Mouse (Mus musculus): ENCODE results near the gene Vmn1r49.
"Not testable (repeated sequence)": the region's sequence is repeated elsewhere in the genome, so short reads cannot be mapped to it uniquely, and the experiment has no call there.

Gene Vmn1r49

DNA sequence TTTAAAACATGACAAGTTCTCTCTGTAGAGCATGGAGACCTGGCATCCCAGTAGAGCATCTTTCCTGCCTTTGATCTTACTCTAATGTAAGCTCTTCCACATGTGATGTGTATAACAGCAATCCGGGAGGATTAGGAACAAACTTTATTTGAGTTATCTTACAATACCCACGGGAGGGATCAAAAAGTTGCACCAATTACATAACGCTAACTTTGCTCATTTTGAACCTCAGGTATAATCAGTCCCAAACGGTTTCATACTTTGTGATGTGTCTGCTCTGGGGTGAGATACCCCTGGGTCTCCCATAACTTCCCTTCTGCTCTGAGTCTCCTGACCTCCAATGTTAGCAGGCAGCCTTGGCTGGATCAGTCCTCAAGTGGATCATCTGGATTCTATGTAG lies at the start of gene Vmn1r49:
Vmn1r49 (minus strand) TSS at position 101 of the 400 bp plus-strand sequence.
- DNase-seq (ENCODE audit: extremely low read depth, low read depth) = no peak

DNA sequence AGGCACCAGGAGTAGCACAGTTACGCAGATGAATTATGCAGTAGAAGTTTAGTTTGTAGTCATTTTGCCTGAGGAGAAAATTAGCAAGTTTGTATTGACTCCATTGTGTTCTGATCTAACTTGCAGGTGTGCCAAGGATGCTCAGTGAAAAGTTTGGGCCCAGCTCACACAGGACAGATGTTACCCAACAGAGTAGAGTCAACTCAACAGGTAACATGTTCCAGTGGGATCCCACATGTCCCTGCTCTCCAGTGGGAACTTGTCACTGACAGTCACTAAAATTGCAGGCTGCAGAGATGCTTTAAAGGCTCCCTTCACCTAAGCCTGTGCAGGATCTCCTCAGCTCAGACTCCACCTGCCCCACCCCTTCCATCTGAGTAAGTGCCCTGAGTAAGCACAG lies 44.0 kb upstream of the Vmn1r49 start, which contains the start of gene Vmn1r51:
Vmn1r51 (plus strand) TSS at position 301 of the 400 bp plus-strand sequence.
- DNase-seq (ENCODE audit: extremely low read depth, low read depth) = not testable (repeated sequence)

DNA sequence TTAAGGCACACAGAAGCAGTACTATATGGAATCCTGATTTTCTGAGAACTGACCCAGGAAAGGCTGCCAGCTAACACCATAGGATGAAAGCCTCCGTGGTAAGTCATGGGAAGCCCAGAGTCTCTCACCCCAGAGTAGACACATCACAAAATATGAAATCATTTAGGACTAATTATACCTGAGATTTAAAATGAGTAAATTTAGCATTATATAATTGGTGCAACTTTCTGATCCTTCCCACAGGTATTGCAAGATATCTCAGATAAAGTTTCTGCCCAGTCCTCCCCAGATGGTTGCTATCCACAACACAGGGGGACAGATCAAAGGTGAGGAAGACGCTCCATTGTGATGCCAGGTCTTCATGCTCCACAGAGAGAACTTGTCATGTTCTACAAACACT lies 22.8 kb upstream of the Vmn1r49 start, which contains the start of gene Vmn1r50:
Vmn1r50 (plus strand) TSS at position 301 of the 400 bp plus-strand sequence.
- DNase-seq (ENCODE audit: extremely low read depth, low read depth) = no peak

DNA sequence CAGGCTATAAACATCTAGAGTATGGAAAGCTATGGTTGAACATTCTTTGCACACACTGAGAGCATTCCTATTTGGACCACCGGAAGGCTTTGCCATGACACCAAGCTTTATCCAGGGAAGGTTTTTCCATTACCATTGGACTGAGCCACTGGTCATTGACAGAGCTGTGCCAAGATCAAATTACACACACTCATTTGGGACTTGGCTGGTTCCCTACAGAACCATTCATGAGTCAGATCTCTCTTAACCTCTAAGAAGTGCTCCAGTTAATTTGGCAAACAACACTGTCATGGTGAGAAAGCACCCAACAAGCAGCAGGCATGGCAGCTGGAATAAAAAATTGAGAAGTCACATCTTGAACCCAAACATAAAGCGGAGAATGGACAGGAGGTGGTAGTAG lies 22.3 kb upstream of the Vmn1r49 start:
- DNase-seq (ENCODE audit: extremely low read depth, low read depth) = no peak

DNA sequence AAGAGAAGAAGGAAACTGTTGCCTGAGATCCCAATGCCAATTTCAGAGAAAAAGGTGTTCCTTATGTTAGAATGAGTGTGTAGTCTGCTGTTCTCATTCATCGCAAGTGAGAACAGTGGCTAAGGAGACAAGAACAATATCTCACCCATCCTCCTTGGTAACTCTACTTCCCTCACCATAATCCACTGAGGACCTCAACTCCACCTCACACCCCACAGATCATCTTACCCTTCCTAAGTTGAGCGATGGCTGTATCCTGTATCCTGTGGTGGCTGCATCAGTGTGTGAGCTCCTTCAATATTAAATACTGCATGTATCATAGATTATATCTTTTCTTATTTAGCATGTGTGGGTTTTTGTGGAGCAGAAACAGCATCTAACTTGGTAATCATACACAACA lies 41.6 kb downstream of the Vmn1r49 start, which contains the start of gene Vmn1r48:
Vmn1r48 (minus strand) TSS at position 101 of the 400 bp plus-strand sequence.
- not testable (repeated sequence) for DNase-seq (ENCODE audit: extremely low read depth, low read depth)
